Mouse (Mus musculus) limb, embryonic 10.5 days (tissue): ENCODE data around the gene Smpd2. TPM values are rescaled to one million over a fixed set of nuclear protein-coding genes. Genes with fewer than 3 reads are reported as not detected.

Experiments used
- DNase-seq: peaks from one replicate; pipeline ENCODE4 v3.0.0-alpha.2; 2017; ENCODE audit warnings: low spot score
- H3K27ac ChIP-seq: fragments of 300-500 bp; sonication (generic); 2 replicates; pipeline ENCODE4 v1.5.1; 2016; ENCODE audit warnings: mild to moderate bottlenecking
- H3K27me3 ChIP-seq: fragments of 300-500 bp; sonication (generic); 2 replicates; pipeline ENCODE4 v1.6.1; 2016; ENCODE audit warnings: low read depth, mild to moderate bottlenecking; ENCODE audit not compliant: poor library complexity, severe bottlenecking
- H3K36me3 ChIP-seq: fragments of 300-500 bp; sonication (generic); 2 replicates; pipeline ENCODE4 v1.6.1; 2016; ENCODE audit warnings: mild to moderate bottlenecking, moderate library complexity
- H3K4me1 ChIP-seq: fragments of 300-500 bp; sonication (generic); 2 replicates; pipeline ENCODE4 v1.6.1; 2016
- H3K4me3 ChIP-seq: fragments of 300-500 bp; sonication (generic); 2 replicates; pipeline ENCODE4 v1.5.1; 2016; ENCODE audit warnings: mild to moderate bottlenecking, moderate library complexity
- H3K9me3 ChIP-seq: fragments of 300-500 bp; sonication (generic); replicated peaks from 2 replicates; pipeline ENCODE4 v1.6.1; 2016; ENCODE audit warnings: mild to moderate bottlenecking
- WGBS: fragments of 180-500 bp; shearing (Covaris S2); methylation state at CpG from one replicate; pipeline ENCODE4 v1.1.7; 2016; 5-methylcytosine and 5-hydroxymethylcytosine counted together
- polyA plus RNA-seq: library from polyadenylated mRNA; unstranded; fragments of >200 nt; fragmentation: Nextera tagmentation; extraction: Ambion mirVana; gene quantifications from 2 replicates; pipeline ENCODE4 v1.2.1, GENCODE M21; 2016

Gene Smpd2
- polyA plus RNA-seq, 1 experiment from 2014 or later = 62.7 TPM

- H3K4me1 ChIP-seq = peaks cover 27% of the 10 kb centered on the region
- no peak for DNase-seq
- H3K36me3 ChIP-seq = peaks cover 82% of the 10 kb centered on the region
- H3K9me3 ChIP-seq = no peaks in the 10 kb centered on the region
- H3K27me3 ChIP-seq = no peaks in the 10 kb centered on the region
- WGBS = 66% methylated on average over 33 of the region's 33 CpGs
- H3K27ac ChIP-seq = 0 out of 2 replicates have a peak overlapping the region, but pooled peaks have one; percentile 28
- no peak overlapping the region for H3K4me3 ChIP-seq
Measured at GRCm38 (mm10) chr10:41480938-41481880, 9.0 kb downstream of the Smpd2 start.

- H3K27ac ChIP-seq = 0 out of 2 replicates have a peak overlapping the region, but pooled peaks have one; percentile 8
- H3K9me3 ChIP-seq = no peaks in the 10 kb centered on the region
- H3K27me3 ChIP-seq = no peaks in the 10 kb centered on the region
- H3K36me3 ChIP-seq = peaks cover 69% of the 10 kb centered on the region
- 76% methylated on average over 3 of the region's 3 CpGs for WGBS
- H3K4me3 ChIP-seq = no peak overlapping the region
- no peak for DNase-seq
- H3K4me1 ChIP-seq = peaks cover 40% of the 10 kb centered on the region
Measured at GRCm38 (mm10) chr10:41479961-41480360, 10.2 kb downstream of the Smpd2 start.

- 3% methylated on average over 20 of the region's 20 CpGs for WGBS
- peaks cover 45% of the 10 kb centered on the region for H3K36me3 ChIP-seq
- no peaks in the 10 kb centered on the region for H3K9me3 ChIP-seq
- H3K27me3 ChIP-seq = no peaks in the 10 kb centered on the region
- peak overlapping the region; percentile 72 for H3K4me3 ChIP-seq
- H3K27ac ChIP-seq = peak overlapping the region; percentile 93
- DNase-seq = peak; percentile 69
- peaks cover 44% of the 10 kb centered on the region for H3K4me1 ChIP-seq
Measured at GRCm38 (mm10) chr10:41477278-41478181, 12.6 kb downstream of the Smpd2 start.

GRCm38 (mm10) chr10:41477018-41477277 lies 13.2 kb downstream of the Smpd2 start:
- Histone ChIP-seq H3K27ac (peak overlapping the region; percentile 93), H3K4me3 (peak overlapping the region; percentile 72), H3K9me3 (no peaks in the 10 kb centered on the region), H3K27me3 (no peaks in the 10 kb centered on the region), H3K36me3 (peaks cover 39% of the 10 kb centered on the region), H3K4me1 (peaks cover 40% of the 10 kb centered on the region)
- under 1% methylated on average over 9 of the region's 9 CpGs for WGBS
- no peak for DNase-seq

GRCm38 (mm10) chr10:41476171-41477017 lies 13.8 kb downstream of the Smpd2 start, which contains the start of gene Mical1:
Gene Mical1 (plus strand): TSS chr10:41476314.
- Histone ChIP-seq H3K9me3 (no peaks in the 10 kb centered on the region), H3K4me1 (peaks cover 39% of the 10 kb centered on the region), H3K36me3 (peaks cover 34% of the 10 kb centered on the region), H3K27ac (peak within 1 kb of the TSS; percentile 93), H3K4me3 (peak within 1 kb of the TSS; percentile 72), H3K27me3 (no peaks in the 10 kb centered on the region)
- DNase-seq = peak; percentile 77
- WGBS = under 1% methylated on average over 35 of the region's 35 CpGs

GRCm38 (mm10) chr10:41474981-41475391 lies 15.2 kb downstream of the Smpd2 start:
- no peaks in the 10 kb centered on the region for H3K9me3 ChIP-seq
- peaks cover 39% of the 10 kb centered on the region for H3K4me1 ChIP-seq
- 78% methylated on average over 1 of the region's 1 CpGs for WGBS
- peak overlapping the region; percentile 12; the same call in 1 of the 2 replicates for H3K27ac ChIP-seq
- H3K36me3 ChIP-seq = peaks cover 20% of the 10 kb centered on the region
- no peaks in the 10 kb centered on the region for H3K27me3 ChIP-seq
- no peak overlapping the region for H3K4me3 ChIP-seq
- DNase-seq = no peak

- no peaks in the 10 kb centered on the region for H3K9me3 ChIP-seq
- peaks cover 9% of the 10 kb centered on the region for H3K36me3 ChIP-seq
- WGBS = 85% methylated on average over 6 of the region's 6 CpGs
- no peak overlapping the region for H3K4me3 ChIP-seq
- H3K27ac ChIP-seq = no peak overlapping the region
- peaks cover 39% of the 10 kb centered on the region for H3K4me1 ChIP-seq
- no peak for DNase-seq
- no peaks in the 10 kb centered on the region for H3K27me3 ChIP-seq
Measured at GRCm38 (mm10) chr10:41473782-41474468, 16.2 kb downstream of the Smpd2 start.

- H3K27me3 ChIP-seq = no peaks in the 10 kb centered on the region
- WGBS = 75% methylated on average over 5 of the region's 5 CpGs
- peaks cover 34% of the 10 kb centered on the region for H3K4me1 ChIP-seq
- no peak overlapping the region for H3K4me3 ChIP-seq
- H3K9me3 ChIP-seq = no peaks in the 10 kb centered on the region
- no peak overlapping the region for H3K27ac ChIP-seq
- H3K36me3 ChIP-seq = peaks cover 4% of the 10 kb centered on the region; the same call in 1 of the 2 replicates
- no peak for DNase-seq
Measured at GRCm38 (mm10) chr10:41472962-41473481, 17.1 kb downstream of the Smpd2 start.

- DNase-seq = no peak
- H3K4me3 ChIP-seq = no peak overlapping the region
- peaks cover 4% of the 10 kb centered on the region; the same call in 1 of the 2 replicates for H3K36me3 ChIP-seq
- H3K27me3 ChIP-seq = no peaks in the 10 kb centered on the region
- H3K9me3 ChIP-seq = no peaks in the 10 kb centered on the region
- no peak overlapping the region for H3K27ac ChIP-seq
- H3K4me1 ChIP-seq = peaks cover 29% of the 10 kb centered on the region
Measured at GRCm38 (mm10) chr10:41472534-41472933, 17.6 kb downstream of the Smpd2 start.

- 92% methylated on average over 3 of the region's 3 CpGs for WGBS
- Histone ChIP-seq H3K4me1 (peaks cover 12% of the 10 kb centered on the region), H3K36me3 (peaks cover 12% of the 10 kb centered on the region; the same call in 1 of the 2 replicates), H3K27me3 (no peaks in the 10 kb centered on the region), H3K27ac (no peak overlapping the region), H3K4me3 (no peak overlapping the region), H3K9me3 (no peaks in the 10 kb centered on the region)
- DNase-seq = no peak
Measured at GRCm38 (mm10) chr10:41470693-41471092, 19.5 kb downstream of the Smpd2 start.

GRCm38 (mm10) chr10:41467325-41467724 lies 22.8 kb downstream of the Smpd2 start:
- no peaks in the 10 kb centered on the region for H3K4me1 ChIP-seq
- 23% methylated on average over 6 of the region's 6 CpGs for WGBS
- no peak overlapping the region for H3K4me3 ChIP-seq
- DNase-seq = no peak
- no peaks in the 10 kb centered on the region for H3K9me3 ChIP-seq
- no peak overlapping the region for H3K27ac ChIP-seq
- no peaks in the 10 kb centered on the region for H3K27me3 ChIP-seq
- peaks cover 34% of the 10 kb centered on the region for H3K36me3 ChIP-seq
